Comparison of ENCODE assay signal across 20 mouse cellular contexts in genomic region chr14:24164721-24165367, GRCm38 (mm10).
"Had no signal": no experiment of that assay in that cellular context is flagged by ENCODE, and none has a peak within 500 bp of the region (broad histone marks: within the 10 kb centered on the region; RNA-seq: fewer than 3 reads in every experiment).

No protein-coding gene starts in this region.

- H3K4me3 ChIP-seq: kidney, embryonic 15.5 days; left cerebral cortex, adult 2 months; liver, embryonic 13.5 days; midbrain, embryonic 12.5 days; midbrain, embryonic 15.5 days; neural tube, embryonic 12.5 days had no signal

- H3K27ac ChIP-seq: hindbrain, postnatal 0 days; kidney, embryonic 15.5 days; left cerebral cortex, adult 2 months; liver, embryonic 13.5 days; midbrain, embryonic 12.5 days; midbrain, embryonic 15.5 days; neural tube, embryonic 12.5 days had no signal

- DNase-seq: kidney, adult 8-10 months; kidney, postnatal 10 days; kidney, postnatal 36 days; layer of hippocampus, postnatal 36 days; liver, embryonic 13.5 days; lung, embryonic 14.5 days; lung, postnatal 10 days; lung, postnatal 4 days; retina, postnatal 1 day; right cerebral cortex, postnatal 25 days; thymus, adult 18-20 months; thymus, postnatal 14 days; thymus, postnatal 4 days had no signal

- H3K9me3 ChIP-seq: kidney, embryonic 15.5 days; liver, embryonic 13.5 days; midbrain, embryonic 12.5 days; midbrain, embryonic 15.5 days; neural tube, embryonic 12.5 days had no signal

- H3K36me3 ChIP-seq: liver, embryonic 13.5 days had no signal

- H3K9ac ChIP-seq: kidney, embryonic 15.5 days; liver, embryonic 13.5 days; lung, embryonic 14.5 days; midbrain, embryonic 12.5 days; midbrain, embryonic 15.5 days; neural tube, embryonic 12.5 days had no signal

- H3K4me1 ChIP-seq: kidney, embryonic 15.5 days; liver, embryonic 13.5 days; midbrain, embryonic 12.5 days; midbrain, embryonic 15.5 days; neural tube, embryonic 12.5 days had no signal

- ATAC-seq: hindbrain, postnatal 0 days; inflammation-experienced regulatory T-cells, adult 6 months; midbrain, embryonic 15.5 days had no signal

- H3K4me2 ChIP-seq: kidney, embryonic 15.5 days; liver, embryonic 13.5 days; lung, embryonic 14.5 days; midbrain, embryonic 12.5 days; midbrain, embryonic 15.5 days; neural tube, embryonic 12.5 days had no signal

- H3K27me3 ChIP-seq: kidney, embryonic 15.5 days; liver, embryonic 13.5 days; midbrain, embryonic 12.5 days; midbrain, embryonic 15.5 days; neural tube, embryonic 12.5 days had no signal
